Mouse (Mus musculus) G1E (cell line): Measurements from ENCODE around the gene Pi4kb. TPM values are rescaled to one million over a fixed set of nuclear protein-coding genes. Genes with fewer than 3 reads are reported as not detected.

Source experiments
- ATAC-seq: 2 replicates; pipeline ENCODE4 v1.8.0; 2016; ENCODE audit warnings: mild to moderate bottlenecking; ENCODE audit not compliant: insufficient number of reproducible peaks, poor library complexity, low FRiP score, severe bottlenecking; ENCODE audit errors: extremely low read depth
- DNase-seq: peaks from one replicate; pipeline ENCODE4 v3.0.0; 2012; ENCODE audit warnings: low spot score
- H3K27me3 ChIP-seq: 2 replicates; pipeline ENCODE4 v1.6.1; 2012; ENCODE audit warnings: mild to moderate bottlenecking, low read length, inconsistent platforms; ENCODE audit not compliant: insufficient read depth
- H3K36me3 ChIP-seq: replicated peaks from 2 replicates; pipeline ENCODE3; 2012; ENCODE audit warnings: mild to moderate bottlenecking, inconsistent platforms
- H3K4me1 ChIP-seq: 2 replicates; pipeline ENCODE4 v1.6.1; 2012; ENCODE audit warnings: low read depth, low read length, inconsistent platforms, mixed read lengths; ENCODE audit not compliant: insufficient read depth
- H3K4me3 ChIP-seq: 2 replicates; pipeline ENCODE4 v1.5.1; 2012; ENCODE audit warnings: low read depth, mild to moderate bottlenecking, inconsistent platforms, low read length, moderate library complexity, mixed read lengths
- H3K9me3 ChIP-seq: replicated peaks from 2 replicates; pipeline ENCODE4 v1.6.1; 2012; ENCODE audit warnings: inconsistent platforms
- CTCF ChIP-seq: IDR thresholded peaks from 2 replicates; pipeline ENCODE4 v1.5.1; 2012; ENCODE audit warnings: low read depth, low read length, inconsistent platforms, mixed read lengths
- GATA1 ChIP-seq: IDR thresholded peaks from 2 replicates; pipeline ENCODE4 v1.6.1; 2012; ENCODE audit warnings: borderline replicate concordance, low read length, inconsistent platforms, mixed read lengths
- GATA2 ChIP-seq: IDR thresholded peaks from 2 replicates; pipeline ENCODE4 v1.6.1; 2012; ENCODE audit warnings: low read depth, low read length, inconsistent platforms, borderline replicate concordance
- POLR2AphosphoS5 ChIP-seq: IDR thresholded peaks from 2 replicates; pipeline ENCODE4 v1.6.1; 2012; ENCODE audit warnings: low read depth, low read length, inconsistent platforms; ENCODE audit not compliant: insufficient replicate concordance
- TAL1 ChIP-seq: conservative IDR thresholded peaks from 2 replicates; pipeline ENCODE4 v1.6.1; 2012; ENCODE audit warnings: low read depth, low read length, inconsistent platforms, mixed read lengths
- polyA plus RNA-seq: library from polyadenylated mRNA; stranded (reverse); fragments of >175 nt; gene quantifications from 2 replicates; pipeline ENCODE4 v1.2.3, GENCODE M21; 2012
- total RNA-seq, 2 experiments: library from RNA; stranded (forward) in 1 of 2; stranded (reverse) in 1 of 2; fragments of 200-1000 nt in 1 of 2; fragments of >200 nt in 1 of 2; fragmentation: Nextera tagmentation in 1 of 2; gene quantifications; 2 replicates each; pipeline ENCODE4 v1.2.3; 2014 to 2017

Pi4kb gene
- total and polyA plus RNA-seq, 3 experiments: 11.7 to 70.6 (median 37.4) TPM

- H3K4me3 ChIP-seq: no peak overlapping the region
- no peak for ATAC-seq
- peaks cover 69% of the 10 kb centered on the region for H3K36me3 ChIP-seq
- H3K4me1 ChIP-seq: peaks cover 40% of the 10 kb centered on the region
- TF ChIP-seq GATA1: no peak
- no peak for TF ChIP-seq TAL1
- no peak for TF ChIP-seq GATA2
- TF ChIP-seq POLR2AphosphoS5: no peak
- no peak for TF ChIP-seq CTCF
- DNase-seq: no peak
- no peaks in the 10 kb centered on the region for H3K9me3 ChIP-seq
- no peaks in the 10 kb centered on the region for H3K27me3 ChIP-seq
Measured at GRCm38 (mm10) chr3:95029953-95030352, 55.4 kb downstream of the Pi4kb start.

DNA sequence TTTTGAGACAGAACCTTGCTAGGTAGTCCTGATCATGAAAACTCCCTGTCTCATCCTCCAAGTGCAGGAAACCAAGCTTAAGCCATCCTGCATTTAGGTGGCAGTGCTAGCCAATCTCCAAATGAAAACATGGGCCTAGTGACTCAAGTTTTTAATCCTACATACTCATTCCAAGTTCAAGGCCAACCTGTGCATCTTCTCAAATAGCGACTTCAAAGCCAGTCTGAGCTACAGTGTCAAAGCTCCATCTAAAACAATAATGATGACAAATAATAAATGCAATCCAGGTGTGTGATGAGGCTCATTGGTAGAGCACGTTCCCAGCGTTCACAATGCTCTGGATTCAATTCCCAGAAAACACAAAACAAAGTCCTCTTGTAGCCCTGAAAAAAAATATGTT, 67.1 kb downstream of the Pi4kb start:
- DNase-seq (no peak), ATAC-seq (no peak)
- no peaks in the 10 kb centered on the region for H3K9me3 ChIP-seq
- peaks cover 49% of the 10 kb centered on the region for H3K4me1 ChIP-seq
- H3K27me3 ChIP-seq: no peaks in the 10 kb centered on the region
- H3K36me3 ChIP-seq: peaks cover 42% of the 10 kb centered on the region
- TF ChIP-seq POLR2AphosphoS5 (no peak), CTCF (no peak), TAL1 (no peak), GATA2 (no peak), GATA1 (no peak)
- H3K4me3 ChIP-seq: peak overlapping the region; percentile 82

GRCm38 (mm10) chr3:95042166-95042837, 67.8 kb downstream of the Pi4kb start, which contains the start of gene Psmd4:
Psmd4 (minus strand) TSS chr3:95042614.
- H3K4me1 ChIP-seq: peaks cover 52% of the 10 kb centered on the region
- H3K36me3 ChIP-seq: peaks cover 36% of the 10 kb centered on the region
- no peaks in the 10 kb centered on the region for H3K9me3 ChIP-seq
- no peaks in the 10 kb centered on the region for H3K27me3 ChIP-seq
- ATAC-seq: peak; percentile 97
- TF ChIP-seq CTCF: no peak
- TF ChIP-seq GATA1: no peak
- TF ChIP-seq POLR2AphosphoS5: no peak
- DNase-seq: peak; percentile 99
- peak within 1 kb of the TSS; percentile 82 for H3K4me3 ChIP-seq

- TF ChIP-seq GATA2 (no peak), TAL1 (no peak), POLR2AphosphoS5 (no peak), GATA1 (no peak), CTCF (no peak)
Measured at GRCm38 (mm10) chr3:95042838-95043229, 68.3 kb downstream of the Pi4kb start.

GRCm38 (mm10) chr3:95043251-95043650, 68.7 kb downstream of the Pi4kb start:
- TF ChIP-seq GATA1: no peak
- no peak for TF ChIP-seq CTCF
- TF ChIP-seq TAL1: no peak
- no peak for TF ChIP-seq POLR2AphosphoS5
- Histone ChIP-seq H3K27me3 (peaks cover 6% of the 10 kb centered on the region), H3K4me3 (no peak overlapping the region), H3K4me1 (peaks cover 56% of the 10 kb centered on the region), H3K36me3 (peaks cover 26% of the 10 kb centered on the region), H3K9me3 (no peaks in the 10 kb centered on the region)
- ATAC-seq (no peak), DNase-seq (no peak)

More at GRCm38 (mm10) chr3:95042838-95043229, 68.3 kb downstream of the Pi4kb start:
- Histone ChIP-seq H3K36me3 (peaks cover 31% of the 10 kb centered on the region), H3K4me1 (peaks cover 54% of the 10 kb centered on the region), H3K9me3 (no peaks in the 10 kb centered on the region), H3K27me3 (peaks cover 3% of the 10 kb centered on the region), H3K4me3 (peak overlapping the region; percentile 82)
- ATAC-seq (peak; percentile 25), DNase-seq (peak; percentile 40)

- H3K9me3 ChIP-seq: no peaks in the 10 kb centered on the region
- H3K27me3 ChIP-seq: peaks cover 22% of the 10 kb centered on the region
- no peak overlapping the region; the same call in 1 of the 2 replicates for H3K4me3 ChIP-seq
- ATAC-seq (no peak), DNase-seq (no peak)
- H3K4me1 ChIP-seq: peaks cover 40% of the 10 kb centered on the region
- TF ChIP-seq POLR2AphosphoS5: no peak
- peak; percentile 38; the same call in 1 of the 2 replicates for TF ChIP-seq TAL1
- TF ChIP-seq GATA1: no peak
- no peak for TF ChIP-seq CTCF
- H3K36me3 ChIP-seq: no peaks in the 10 kb centered on the region
Measured at GRCm38 (mm10) chr3:95046462-95047057, 72.0 kb downstream of the Pi4kb start.
